Mouse (Mus musculus): ENCODE measurements around the gene Smg1. TPM values are rescaled to one million over a fixed set of nuclear protein-coding genes. Genes with fewer than 3 reads are reported as not detected.

Gene Smg1
- polyA plus RNA-seq, 1 experiment from 2014 or later, result 18.3 TPM

DNA sequence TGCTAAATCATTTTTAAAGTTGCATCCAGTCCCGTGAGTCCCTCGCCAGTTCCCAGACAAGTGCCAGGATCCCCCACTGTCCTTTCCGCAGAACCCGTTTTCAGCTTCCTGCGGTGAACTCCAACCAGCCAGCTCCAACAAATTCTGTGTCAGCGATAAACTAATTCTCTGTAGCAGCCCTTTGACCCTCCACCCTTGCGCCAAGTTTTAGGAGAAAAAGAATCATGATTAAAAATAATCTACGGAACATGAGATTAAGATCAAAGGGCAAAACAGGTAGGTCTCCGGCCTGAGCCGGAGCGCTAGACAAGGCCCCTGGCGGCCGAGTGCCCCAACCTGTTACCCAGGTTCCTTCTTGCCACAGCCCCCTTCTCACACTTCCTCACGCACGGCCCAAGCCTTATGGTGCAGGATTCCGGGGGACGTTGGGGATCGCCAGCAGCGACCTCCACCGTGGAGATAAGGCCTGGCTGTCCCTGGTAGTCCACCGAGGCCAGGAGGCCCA is 114.5 kb downstream of the Smg1 start:
- 0% methylated on average over 21 of the region's 21 CpGs for WGBS
- peaks cover 19% of the 10 kb centered on the region for H3K36me3 ChIP-seq
- ATAC-seq (ENCODE audit: insufficient number of reproducible peaks, low FRiP score, low TSS enrichment, low read depth), result peak; percentile 64
- no peaks in the 10 kb centered on the region for H3K9me3 ChIP-seq
- peak overlapping the region; percentile 79 for H3K4me3 ChIP-seq
- H3K9ac ChIP-seq, result peak overlapping the region; percentile 81
- H3K4me1 ChIP-seq, result peaks cover 19% of the 10 kb centered on the region
- H3K27me3 ChIP-seq, result no peaks in the 10 kb centered on the region
- peak overlapping the region; percentile 92 for H3K27ac ChIP-seq
- peak overlapping the region; percentile 75 for H3K4me2 ChIP-seq

DNA sequence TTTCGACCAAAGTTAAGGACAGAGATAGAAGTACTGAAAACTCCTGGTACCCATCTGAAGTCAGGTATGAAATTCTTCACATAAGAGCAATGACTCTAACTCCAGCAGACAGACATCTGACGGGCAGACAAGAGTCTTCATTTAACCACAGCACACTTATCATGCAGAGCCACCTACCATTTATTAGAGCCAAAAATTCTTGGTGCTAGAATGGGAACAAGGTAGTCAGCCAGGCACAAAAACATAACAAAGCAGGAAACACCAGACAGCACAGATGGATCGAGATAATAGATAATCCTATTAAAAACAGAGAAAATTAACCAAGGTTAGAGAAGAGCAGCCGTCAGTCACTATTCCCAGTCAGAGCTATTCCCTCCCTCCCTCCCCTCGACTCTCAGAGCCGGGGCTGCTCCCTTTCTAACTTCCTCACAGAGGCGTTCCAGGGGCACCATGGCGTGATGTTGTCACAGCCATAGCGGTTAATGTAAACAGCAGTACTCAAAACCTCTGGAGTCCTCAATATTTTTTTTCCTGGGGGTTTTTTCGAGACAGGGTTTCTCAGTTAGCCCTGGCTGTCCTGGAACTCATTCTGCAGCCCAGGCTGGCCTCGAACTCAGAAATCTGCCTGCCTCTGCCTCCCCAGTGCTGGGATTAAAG is 117.1 kb downstream of the Smg1 start:
- Histone ChIP-seq H3K9ac (no peak overlapping the region), H3K4me1 (peaks cover 19% of the 10 kb centered on the region), H3K27me3 (no peaks in the 10 kb centered on the region), H3K36me3 (peaks cover 33% of the 10 kb centered on the region), H3K4me3 (no peak overlapping the region), H3K9me3 (no peaks in the 10 kb centered on the region), H3K4me2 (no peak overlapping the region), H3K27ac (no peak overlapping the region)
- no peak for ATAC-seq (ENCODE audit: insufficient number of reproducible peaks, low FRiP score, low TSS enrichment, low read depth)
- 78% methylated on average over 11 of the region's 11 CpGs for WGBS

- Histone ChIP-seq H3K27me3 (no peaks in the 10 kb centered on the region), H3K9me3 (no peaks in the 10 kb centered on the region), H3K9ac (no peak overlapping the region), H3K4me1 (peaks cover 19% of the 10 kb centered on the region), H3K4me3 (no peak overlapping the region), H3K27ac (no peak overlapping the region), H3K4me2 (no peak overlapping the region), H3K36me3 (peaks cover 37% of the 10 kb centered on the region)
- no peak for ATAC-seq (ENCODE audit: insufficient number of reproducible peaks, low FRiP score, low TSS enrichment, low read depth)
Measured at GRCm38 (mm10) chr7:118125736-118126135, 117.7 kb downstream of the Smg1 start.

DNA sequence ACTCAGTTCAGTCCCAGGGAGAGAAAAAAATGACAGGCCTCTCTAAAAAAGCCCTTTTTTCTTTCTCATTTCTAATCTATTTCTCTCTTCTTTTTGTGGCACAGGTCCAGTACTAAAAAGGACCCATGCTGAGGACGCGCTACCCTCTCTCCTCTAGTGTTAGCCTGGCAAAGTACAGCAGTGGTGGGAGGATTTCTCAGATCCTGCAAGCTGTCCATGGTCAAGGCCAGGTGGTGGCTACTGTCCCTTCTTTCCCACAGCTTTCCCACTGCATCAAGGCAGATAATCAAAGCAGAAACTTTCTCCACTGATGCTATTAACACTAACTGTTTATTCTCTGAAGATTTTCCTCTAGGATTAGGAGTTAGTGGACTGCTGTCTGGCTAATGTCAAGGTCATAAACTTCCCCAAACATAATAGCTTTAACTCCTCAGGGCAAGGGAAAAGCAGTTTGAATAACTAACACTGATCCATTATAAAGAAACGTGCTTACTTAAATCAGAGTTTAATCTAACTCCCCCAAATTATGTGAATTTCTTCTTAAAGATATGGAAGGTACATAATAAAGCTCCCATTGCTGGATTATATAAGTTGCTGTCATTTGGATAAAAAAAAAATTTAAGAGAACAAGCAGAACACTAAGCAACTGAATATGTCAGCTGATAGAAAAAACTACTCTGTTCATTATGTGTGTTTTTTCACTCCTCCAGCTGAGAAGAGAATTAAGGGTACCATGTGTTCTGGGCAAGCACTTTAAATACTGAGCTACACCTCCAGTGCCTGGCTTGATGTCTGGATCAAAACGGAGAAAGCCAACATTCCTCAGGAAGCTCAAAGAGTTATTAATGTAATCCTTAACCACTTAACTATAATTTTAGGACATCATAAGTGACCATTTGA is 119.7 kb downstream of the Smg1 start:
- Histone ChIP-seq H3K27me3 (no peaks in the 10 kb centered on the region), H3K36me3 (peaks cover 57% of the 10 kb centered on the region), H3K4me1 (peaks cover 14% of the 10 kb centered on the region), H3K9me3 (no peaks in the 10 kb centered on the region), H3K4me3 (no peak overlapping the region), H3K4me2 (no peak overlapping the region), H3K9ac (no peak overlapping the region), H3K27ac (no peak overlapping the region)
- WGBS, result 87% methylated on average over 4 of the region's 4 CpGs
- no peak for ATAC-seq (ENCODE audit: insufficient number of reproducible peaks, low FRiP score, low TSS enrichment, low read depth)

- Histone ChIP-seq H3K36me3 (peaks cover 67% of the 10 kb centered on the region), H3K4me1 (peaks cover 8% of the 10 kb centered on the region; the same call in 1 of the 2 replicates), H3K27me3 (no peaks in the 10 kb centered on the region), H3K9me3 (no peaks in the 10 kb centered on the region), H3K9ac (no peak overlapping the region), H3K4me2 (no peak overlapping the region), H3K27ac (no peak overlapping the region), H3K4me3 (no peak overlapping the region)
- ATAC-seq (ENCODE audit: insufficient number of reproducible peaks, low FRiP score, low TSS enrichment, low read depth), result no peak
- WGBS, result 93% methylated on average over 7 of the region's 7 CpGs
Measured at GRCm38 (mm10) chr7:118122235-118122634, 121.2 kb downstream of the Smg1 start.

DNA sequence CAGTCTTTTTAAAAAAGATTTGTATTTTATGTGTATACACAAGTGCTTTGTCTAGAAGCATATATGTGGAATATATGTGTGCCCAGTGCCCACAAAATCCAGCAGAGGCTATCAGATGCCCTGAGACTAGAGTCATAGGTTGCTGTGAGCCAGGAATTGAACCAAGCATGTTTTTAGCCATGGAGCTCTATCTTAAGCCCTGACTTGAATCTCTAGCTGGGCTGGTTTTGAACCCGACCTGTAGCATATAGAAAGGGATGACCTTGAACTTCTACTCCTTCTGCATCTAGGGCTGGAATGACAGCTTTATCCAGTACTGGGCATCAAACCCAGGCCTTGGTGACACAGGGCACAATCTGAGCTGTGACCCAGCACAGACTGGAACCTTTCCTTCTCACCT is 122.8 kb downstream of the Smg1 start:
- ATAC-seq (ENCODE audit: insufficient number of reproducible peaks, low FRiP score, low TSS enrichment, low read depth), result no peak
- Histone ChIP-seq H3K9ac (no peak overlapping the region), H3K36me3 (peaks cover 55% of the 10 kb centered on the region), H3K27me3 (no peaks in the 10 kb centered on the region), H3K27ac (no peak overlapping the region), H3K9me3 (no peaks in the 10 kb centered on the region), H3K4me1 (no peaks in the 10 kb centered on the region), H3K4me3 (no peak overlapping the region), H3K4me2 (no peak overlapping the region)
- WGBS, result 86% methylated on average over 1 of the region's 1 CpGs

DNA sequence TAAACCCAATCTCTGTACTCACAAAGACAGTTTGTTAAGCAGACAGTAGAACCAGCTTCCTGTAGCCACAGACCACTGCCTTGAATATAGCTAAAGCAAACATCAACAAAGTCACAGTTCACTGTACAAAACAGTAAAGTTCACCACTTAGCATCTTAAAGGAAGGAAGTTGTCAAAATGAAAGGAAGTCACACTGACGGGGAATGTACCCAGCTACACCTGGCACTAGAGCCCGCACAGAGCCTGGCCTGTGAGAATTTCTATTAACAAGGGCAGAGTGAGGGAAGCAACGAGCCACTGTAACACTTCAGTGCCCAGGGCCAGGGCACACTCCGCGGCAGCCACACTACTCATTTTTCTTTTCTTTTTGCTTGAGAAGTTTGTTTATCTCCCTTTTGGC is 123.5 kb downstream of the Smg1 start:
- no peak overlapping the region for H3K27ac ChIP-seq
- ATAC-seq (ENCODE audit: insufficient number of reproducible peaks, low FRiP score, low TSS enrichment, low read depth), result no peak
- WGBS, result 83% methylated on average over 5 of the region's 5 CpGs
- peaks cover 55% of the 10 kb centered on the region for H3K36me3 ChIP-seq
- no peaks in the 10 kb centered on the region for H3K27me3 ChIP-seq
- no peaks in the 10 kb centered on the region for H3K4me1 ChIP-seq
- H3K9me3 ChIP-seq, result no peaks in the 10 kb centered on the region
- no peak overlapping the region for H3K4me2 ChIP-seq
- no peak overlapping the region for H3K4me3 ChIP-seq
- H3K9ac ChIP-seq, result no peak overlapping the region

DNA sequence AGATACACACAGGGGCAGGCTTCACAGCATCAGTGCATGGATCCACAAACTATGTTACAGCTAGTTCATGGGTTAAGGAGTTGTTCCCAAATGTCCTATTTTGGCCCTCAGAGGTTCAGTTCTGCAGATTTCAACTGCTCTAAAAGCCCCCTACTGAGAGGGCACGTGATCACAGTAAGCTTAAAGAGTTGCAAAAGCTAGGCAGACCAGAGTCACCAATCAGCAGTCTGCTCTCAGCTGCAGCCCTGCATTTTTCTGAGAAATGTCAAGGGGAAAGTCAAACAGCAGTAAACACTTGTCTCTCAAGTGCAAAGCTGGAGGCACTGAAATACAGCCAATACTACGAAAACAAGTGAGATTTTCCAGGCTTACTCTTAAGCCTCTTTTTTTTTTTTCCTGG is 124.3 kb downstream of the Smg1 start:
- Histone ChIP-seq H3K4me1 (peaks cover 6% of the 10 kb centered on the region), H3K4me2 (no peak overlapping the region), H3K36me3 (peaks cover 55% of the 10 kb centered on the region), H3K4me3 (no peak overlapping the region), H3K27me3 (no peaks in the 10 kb centered on the region), H3K9ac (no peak overlapping the region), H3K27ac (no peak overlapping the region), H3K9me3 (no peaks in the 10 kb centered on the region)
- no peak for ATAC-seq (ENCODE audit: insufficient number of reproducible peaks, low FRiP score, low TSS enrichment, low read depth)
- WGBS, result 50% methylated on average over 2 of the region's 2 CpGs

- WGBS, result 79% methylated on average over 3 of the region's 3 CpGs
- Histone ChIP-seq H3K4me1 (peaks cover 13% of the 10 kb centered on the region), H3K4me2 (no peak overlapping the region), H3K9me3 (no peaks in the 10 kb centered on the region), H3K36me3 (peaks cover 58% of the 10 kb centered on the region), H3K27ac (no peak overlapping the region), H3K9ac (no peak overlapping the region), H3K4me3 (no peak overlapping the region), H3K27me3 (no peaks in the 10 kb centered on the region)
- no peak for ATAC-seq (ENCODE audit: insufficient number of reproducible peaks, low FRiP score, low TSS enrichment, low read depth)
Measured at GRCm38 (mm10) chr7:118118426-118118825, 125.0 kb downstream of the Smg1 start.

DNA sequence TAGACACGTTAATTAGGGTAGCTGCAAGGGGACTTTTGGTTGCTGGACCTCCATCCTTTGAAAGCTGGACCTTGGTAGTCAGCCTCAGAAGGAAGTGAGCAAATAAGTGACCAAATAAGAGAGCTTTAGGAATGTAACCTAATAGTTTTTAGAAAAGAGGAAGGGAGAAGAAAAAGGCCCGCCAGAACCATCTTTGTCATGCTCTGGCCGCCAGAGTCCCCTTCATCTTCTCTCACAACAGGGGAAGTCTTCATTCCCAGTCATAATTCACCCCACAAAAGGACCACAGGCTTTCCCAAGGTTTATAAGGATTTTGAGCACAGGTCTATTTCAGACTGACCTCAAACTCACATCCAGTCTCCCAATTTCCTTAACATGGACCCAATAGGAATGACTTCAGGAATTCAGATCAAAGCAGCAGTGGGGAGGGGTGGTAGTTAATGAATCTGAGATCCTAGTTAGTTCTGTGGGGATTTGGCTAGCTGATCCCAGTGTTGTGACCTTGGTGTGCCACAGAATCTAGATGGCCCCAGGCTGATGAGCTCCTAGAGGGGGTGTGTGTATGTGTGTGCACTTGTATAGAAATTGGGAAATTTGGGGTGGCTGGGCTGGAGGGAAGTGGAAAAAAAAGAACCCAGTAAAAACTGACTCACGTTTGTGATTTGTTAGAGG is 125.8 kb downstream of the Smg1 start:
- no peak for ATAC-seq (ENCODE audit: insufficient number of reproducible peaks, low FRiP score, low TSS enrichment, low read depth)
- H3K27me3 ChIP-seq, result no peaks in the 10 kb centered on the region
- H3K9me3 ChIP-seq, result no peaks in the 10 kb centered on the region
- H3K4me3 ChIP-seq, result no peak overlapping the region
- H3K36me3 ChIP-seq, result peaks cover 60% of the 10 kb centered on the region
- no peak overlapping the region for H3K9ac ChIP-seq
- 46% methylated on average over 4 of the region's 4 CpGs for WGBS
- no peak overlapping the region for H3K27ac ChIP-seq
- H3K4me2 ChIP-seq, result no peak overlapping the region
- H3K4me1 ChIP-seq, result peaks cover 20% of the 10 kb centered on the region

DNA sequence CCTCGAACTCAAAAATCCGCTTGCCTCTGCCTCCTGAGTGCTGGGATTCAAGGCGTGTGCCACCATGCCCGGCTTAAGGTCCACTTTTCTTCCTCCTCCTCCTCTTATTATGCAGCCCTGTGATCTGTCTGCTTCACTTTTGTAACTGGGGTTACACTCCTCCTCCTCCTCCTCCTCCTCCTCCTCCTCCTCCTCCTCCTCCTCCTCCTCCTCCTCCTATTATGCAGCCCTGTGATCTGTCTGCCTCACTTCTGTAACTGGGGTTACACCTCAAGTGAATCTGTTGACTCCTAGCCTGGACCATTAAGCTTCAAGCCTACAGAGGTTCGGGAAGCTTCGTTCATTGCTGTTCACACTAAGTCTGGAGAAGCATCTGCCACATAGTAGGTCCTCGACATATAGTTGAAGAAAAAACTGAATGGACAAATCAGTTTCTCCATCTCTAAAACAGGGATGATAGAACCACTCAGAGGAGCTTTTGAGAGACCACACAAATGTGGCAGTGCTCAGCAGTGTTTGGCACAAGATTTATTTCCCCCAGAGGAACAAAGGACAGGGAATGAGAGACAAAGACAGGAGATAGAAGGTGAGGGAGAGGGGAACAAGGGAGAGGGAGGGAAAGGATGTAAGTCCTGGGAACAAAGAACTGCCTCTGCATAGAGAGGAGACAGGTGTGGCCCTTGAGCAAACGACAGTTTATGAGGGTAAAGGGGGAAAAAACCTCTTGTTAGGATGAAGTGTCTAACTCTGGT is 126.5 kb downstream of the Smg1 start:
- peak overlapping the region; percentile 72 for H3K4me2 ChIP-seq
- H3K4me1 ChIP-seq, result peaks cover 27% of the 10 kb centered on the region
- no peaks in the 10 kb centered on the region for H3K9me3 ChIP-seq
- H3K9ac ChIP-seq, result no peak overlapping the region
- H3K27me3 ChIP-seq, result no peaks in the 10 kb centered on the region
- H3K4me3 ChIP-seq, result 0 out of 2 replicates have a peak overlapping the region, but pooled peaks have one; percentile 92
- no peak for ATAC-seq (ENCODE audit: insufficient number of reproducible peaks, low FRiP score, low TSS enrichment, low read depth)
- H3K27ac ChIP-seq, result no peak overlapping the region
- 19% methylated on average over 8 of the region's 8 CpGs for WGBS
- H3K36me3 ChIP-seq, result peaks cover 61% of the 10 kb centered on the region

All from limb, embryonic 15.5 days (tissue).